Mouse (Mus musculus): ENCODE measurements around the gene Dis3l. TPM values are rescaled to one million over a fixed set of nuclear protein-coding genes. Genes with fewer than 3 reads are reported as not detected.
"Not testable (repeated sequence)": the region's sequence is repeated elsewhere in the genome, so short reads cannot be mapped to it uniquely, and the experiment has no call there.

Gene Dis3l
- total RNA-seq, 2 experiments from 2014 or later: 17.4 to 21.3 TPM

- intact Hi-C loops (cut with DNase I): loop anchor here (5.0 kb wide), 1 partner anchor 57 kb away; the partner anchor contains the start of gene Tipin
- DNase-seq: peak; percentile 15 to 22
Observed at GRCm38 (mm10) chr9:64339361-64339760, 1.7 kb downstream of the Dis3l start.

DNA sequence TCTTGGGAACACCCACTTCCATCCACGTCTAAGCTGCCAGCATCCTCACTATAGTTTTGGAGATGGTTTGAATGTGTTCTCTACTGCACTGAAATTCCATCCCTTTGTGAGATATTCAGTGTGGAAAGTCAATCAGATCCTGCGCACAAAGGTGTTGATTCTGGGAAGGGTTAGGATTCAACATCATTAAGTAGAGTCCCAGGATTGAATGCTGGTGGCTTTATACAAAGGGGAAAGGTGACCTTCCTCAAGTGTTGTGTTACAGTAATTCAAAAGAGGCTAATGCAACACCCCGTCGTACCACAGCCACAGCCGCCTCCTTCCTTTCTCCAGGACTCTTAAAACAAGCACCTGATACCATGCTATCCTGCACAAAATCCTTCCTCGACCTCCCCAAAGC lies 5.3 kb downstream of the Dis3l start:
- intact Hi-C loops (cut with DNase I): loop anchor here (5.0 kb wide), 1 partner anchor 54 kb away; the partner anchor contains the start of gene Tipin
- no peak for DNase-seq

DNA sequence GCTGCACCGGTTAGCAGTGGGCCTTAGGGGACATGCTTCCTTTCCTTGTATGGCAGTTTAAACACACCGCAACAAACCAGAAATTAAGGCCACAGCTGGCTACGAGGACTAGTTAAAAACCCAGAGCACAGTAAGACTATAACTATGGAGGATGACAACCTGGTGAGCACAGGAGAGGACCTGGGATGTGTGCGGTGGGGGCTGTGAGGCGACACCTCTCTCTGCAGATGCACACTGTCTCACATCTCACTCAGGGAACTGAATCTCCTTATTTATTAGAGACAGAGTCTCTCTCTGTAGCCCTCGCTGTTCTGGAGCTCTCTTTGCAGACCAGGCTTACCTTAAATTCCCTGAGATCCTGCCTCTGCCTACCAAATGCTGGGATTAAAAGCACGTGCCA lies 17.1 kb downstream of the Dis3l start:
- DNase-seq: no peak
- intact Hi-C loops (cut with DNase I): no loop called here

DNA sequence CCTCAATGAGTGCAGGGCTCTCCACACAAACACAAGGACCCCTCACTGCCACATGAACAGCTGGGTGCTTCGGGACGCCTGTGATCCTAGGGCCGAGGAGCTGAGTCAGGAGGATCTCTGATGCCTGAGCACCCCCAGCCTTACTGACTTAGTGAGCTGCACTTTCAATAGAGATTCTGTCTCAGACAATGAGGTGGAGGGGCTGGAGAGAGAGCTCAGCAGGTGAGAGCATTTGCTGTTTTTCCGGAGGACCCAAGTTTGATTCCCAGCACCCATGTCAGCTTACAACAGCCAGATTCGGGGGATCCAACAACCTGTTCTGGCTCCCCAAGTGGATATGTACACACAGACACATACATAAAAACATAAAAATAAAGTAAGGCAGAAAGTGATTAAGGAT lies 24.1 kb downstream of the Dis3l start:
- DNase-seq: no peak
- intact Hi-C loops (cut with DNase I): no loop called here

- DNase-seq: no peak
Observed at GRCm38 (mm10) chr9:64314696-64315095, 26.4 kb downstream of the Dis3l start.

DNA sequence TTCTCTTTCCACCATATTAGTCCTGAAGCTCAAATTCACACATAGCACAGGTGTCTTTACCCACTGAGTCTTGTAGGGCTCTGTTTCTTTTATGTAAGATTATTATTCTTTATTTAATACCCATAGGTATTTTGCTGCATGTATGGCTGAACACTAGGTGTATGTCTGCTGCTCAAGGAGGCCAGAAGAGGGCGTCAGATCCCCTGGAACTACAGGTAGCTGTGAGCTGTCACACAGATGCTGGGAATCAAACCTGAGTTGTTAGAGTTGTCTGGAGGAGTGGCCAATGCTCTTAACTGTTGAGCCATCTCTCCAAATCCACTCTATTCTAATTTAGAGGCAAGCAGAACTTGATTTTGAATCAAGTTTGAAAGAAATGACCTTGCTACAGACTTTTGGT lies 29.0 kb downstream of the Dis3l start:
- no peak for DNase-seq
- intact Hi-C loops (cut with DNase I): no loop called here

More at GRCm38 (mm10) chr9:64314696-64315095, 26.4 kb downstream of the Dis3l start:
- intact Hi-C loops (cut with DNase I): no loop called here

GRCm38 (mm10) chr9:64310996-64311785 lies 29.9 kb downstream of the Dis3l start:
- DNase-seq: peak in 1 of 2 experiments; percentile 6
- intact Hi-C loops (cut with DNase I): no loop called here

- intact Hi-C loops (cut with DNase I): no loop called here
- DNase-seq: no peak
Observed at GRCm38 (mm10) chr9:64306476-64307312, 34.4 kb downstream of the Dis3l start.

- intact Hi-C loops (cut with DNase I): not testable (repeated sequence)
Observed at GRCm38 (mm10) chr9:64303086-64303485, 38.0 kb downstream of the Dis3l start.

GRCm38 (mm10) chr9:64282404-64282987 lies 58.6 kb downstream of the Dis3l start:
- intact Hi-C loops (cut with DNase I): loop anchor here (5.0 kb wide), 1 partner anchor 55 kb away; no protein-coding TSS in a partner anchor
- DNase-seq: no peak

More at GRCm38 (mm10) chr9:64303086-64303485, 38.0 kb downstream of the Dis3l start:
- not testable (repeated sequence) for DNase-seq

- intact Hi-C loops (cut with DNase I): loop anchor here (5.0 kb wide), 1 partner anchor 56 kb away; no protein-coding TSS in a partner anchor
- no peak for DNase-seq
Observed at GRCm38 (mm10) chr9:64281781-64282178, 59.3 kb downstream of the Dis3l start.

DNA sequence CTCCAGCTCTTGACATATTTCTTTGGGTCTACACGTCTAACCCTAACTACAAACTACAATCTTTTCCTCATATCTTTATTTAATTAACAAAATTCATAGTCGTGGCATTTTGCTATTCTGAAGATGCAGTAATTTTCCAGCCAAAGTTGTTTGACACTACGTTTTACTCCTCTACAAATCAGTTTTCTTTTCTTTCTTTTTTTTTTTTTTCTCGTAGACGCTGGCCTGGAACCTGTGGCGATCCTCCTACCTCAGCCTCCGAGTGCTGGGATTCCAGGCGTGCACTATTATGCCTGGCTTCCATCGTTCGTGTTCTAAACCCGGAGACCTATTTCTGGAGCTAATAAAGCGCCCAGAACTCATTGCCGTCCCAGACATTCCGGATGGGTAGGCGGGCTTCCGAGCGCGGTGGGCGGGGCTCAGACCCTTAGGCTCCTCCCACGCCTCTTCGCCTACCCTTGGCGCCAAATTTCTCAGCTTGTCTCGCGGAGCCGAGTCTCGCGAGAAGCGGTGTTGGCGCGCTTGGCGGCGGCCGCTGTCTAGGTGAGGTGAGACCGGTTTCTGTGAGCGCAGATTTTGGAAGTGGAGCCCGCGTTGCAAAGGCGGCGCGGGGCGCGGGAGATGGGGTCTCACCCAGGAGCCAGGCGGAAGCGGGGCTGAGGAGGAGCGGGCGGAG lies 59.8 kb downstream of the Dis3l start, which contains the start of gene Tipin:
Gene Tipin, plus strand, starts transcription at position 477 of the 676 bp plus-strand sequence.
- peak; percentile 97 for DNase-seq
- intact Hi-C loops (cut with DNase I): loop anchor here (5.0 kb wide), 1 partner anchor 56 kb away; no protein-coding TSS in a partner anchor

GRCm38 (mm10) chr9:64278665-64279310 lies 62.3 kb downstream of the Dis3l start:
- DNase-seq: no peak
- intact Hi-C loops (cut with DNase I): loop anchor here (10.0 kb wide), 1 partner anchor 686 kb away; the partner anchor contains the start of gene Ints14

GRCm38 (mm10) chr9:64277706-64278105 lies 63.4 kb downstream of the Dis3l start:
- peak; percentile 66 to 84 for DNase-seq
- intact Hi-C loops (cut with DNase I): loop anchor here (10.0 kb wide), 1 partner anchor 687 kb away; the partner anchor contains the start of gene Ints14

DNA sequence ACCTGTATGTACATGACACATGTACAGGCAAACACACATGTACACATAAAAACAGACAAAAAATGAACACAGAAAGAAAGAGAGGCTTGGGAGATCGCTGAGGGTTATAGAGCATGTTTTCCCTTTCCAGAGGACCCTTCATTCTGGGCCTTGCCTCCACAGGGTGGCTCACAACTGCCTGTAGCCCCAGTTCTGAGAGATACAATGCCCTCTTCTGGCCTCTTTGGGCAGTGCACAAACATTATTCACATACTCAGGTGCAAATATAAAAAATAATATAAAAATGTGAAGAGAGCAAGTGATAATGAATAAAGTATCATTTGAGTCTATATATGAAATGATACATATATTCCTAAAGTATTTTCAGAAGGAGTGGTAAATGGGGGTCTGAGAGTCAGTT lies 66.2 kb downstream of the Dis3l start:
- intact Hi-C loops (cut with DNase I): loop anchor here (10.0 kb wide), 1 partner anchor 690 kb away; the partner anchor contains the start of gene Ints14
- peak in 1 of 2 experiments; percentile 15 for DNase-seq

GRCm38 (mm10) chr9:64274291-64274690 lies 66.8 kb downstream of the Dis3l start:
- no peak for DNase-seq
- intact Hi-C loops (cut with DNase I): loop anchor here (10.0 kb wide), 1 partner anchor 691 kb away; the partner anchor contains the start of gene Ints14

DNA sequence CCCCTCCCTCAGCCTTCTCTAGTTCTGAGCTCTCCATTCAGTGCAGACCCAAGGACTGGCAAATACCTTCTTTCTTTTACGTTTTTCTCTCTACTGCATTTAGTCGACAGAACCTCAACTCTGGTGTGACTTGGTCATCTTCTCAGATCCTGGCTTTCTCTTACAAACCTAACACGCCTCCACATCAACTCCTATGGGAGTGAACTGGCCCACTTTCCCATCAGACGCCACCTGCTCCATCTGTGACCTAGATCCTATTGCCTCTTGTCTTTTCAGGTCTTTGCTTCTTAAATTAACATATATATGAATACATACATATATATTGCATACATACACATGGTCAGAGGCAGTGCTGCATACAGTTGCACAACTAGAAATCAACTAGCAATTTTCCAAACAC lies 67.3 kb downstream of the Dis3l start:
- no peak for DNase-seq
- intact Hi-C loops (cut with DNase I): loop anchor here (10.0 kb wide), 1 partner anchor 691 kb away; the partner anchor contains the start of gene Ints14

DNA sequence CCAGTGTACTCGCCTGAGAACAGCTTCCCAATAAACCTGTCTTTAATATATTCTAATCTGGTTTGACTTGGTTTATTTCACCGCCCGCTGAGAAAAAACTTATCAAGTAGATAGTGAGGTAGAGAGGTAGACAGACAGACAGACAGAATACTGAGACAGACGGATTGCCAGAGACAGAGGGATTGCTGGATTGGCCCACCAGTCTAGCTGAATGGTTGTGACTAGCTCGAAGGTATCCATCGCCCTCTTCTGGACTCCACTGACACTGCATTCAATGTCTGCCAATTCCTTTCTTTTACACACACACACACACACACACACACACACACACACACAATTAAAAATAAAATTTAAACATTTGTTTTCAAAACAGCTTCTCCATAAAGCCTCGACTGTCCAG lies 68.5 kb downstream of the Dis3l start:
- peak; percentile 63 to 76 for DNase-seq
- intact Hi-C loops (cut with DNase I): loop anchor here (1.0 to 10.0 kb wide), 2 partner anchors 134 to 692 kb away; partner anchors contain the start of gene Ints14

DNA sequence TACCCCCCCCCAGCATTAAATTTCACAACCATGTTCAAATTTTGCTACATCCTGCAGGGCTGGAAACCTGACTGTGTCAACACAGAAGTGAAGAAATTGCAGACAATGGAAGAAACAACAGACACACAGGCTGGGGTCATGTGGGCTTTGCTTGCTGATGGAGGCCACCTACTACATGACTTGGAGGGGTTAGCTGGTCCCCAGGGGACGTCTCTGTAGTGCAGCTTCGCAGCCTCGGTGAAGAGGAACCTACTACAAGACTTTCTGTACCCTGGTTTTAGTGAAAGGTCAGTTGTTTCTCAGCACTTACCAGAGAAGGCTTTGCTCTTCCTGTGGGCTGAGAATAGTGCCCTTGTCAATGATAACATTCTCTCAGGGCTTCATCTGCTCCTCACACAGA lies 69.8 kb downstream of the Dis3l start:
- intact Hi-C loops (cut with DNase I): loop anchor here (10.0 kb wide), 1 partner anchor 694 kb away; the partner anchor contains the start of gene Ints14
- DNase-seq: no peak

Measured in heart, postnatal 10 days (tissue).